Mouse (Mus musculus) c-Kit-positive CD71-positive TER-119-negative erythroid progenitor cells, embryonic 14.5 days (primary cell): ENCODE measurements around the gene Glt8d1.
A peak's percentile ranks its signal among the peaks of the same experiment; 100 is the strongest.

Source experiments
- DNase-seq: peaks from one replicate; pipeline ENCODE4 v3.0.0-alpha.2; 2013; ENCODE audit warnings: low read depth

Gene Glt8d1

GRCm38 (mm10) chr14:31001307-31002205, at the start of gene Glt8d1, which contains the start of gene Spcs1:
Glt8d1 (plus strand) TSS chr14:31001400.
Spcs1 (minus strand) TSS chr14:31001672.
- DNase-seq = no peak

- peak; percentile 10 for DNase-seq
Observed at GRCm38 (mm10) chr14:30958517-30958916, 42.7 kb upstream of the Glt8d1 start.

- DNase-seq = peak; percentile 16
Observed at GRCm38 (mm10) chr14:30959031-30959430, 42.2 kb upstream of the Glt8d1 start.

DNA sequence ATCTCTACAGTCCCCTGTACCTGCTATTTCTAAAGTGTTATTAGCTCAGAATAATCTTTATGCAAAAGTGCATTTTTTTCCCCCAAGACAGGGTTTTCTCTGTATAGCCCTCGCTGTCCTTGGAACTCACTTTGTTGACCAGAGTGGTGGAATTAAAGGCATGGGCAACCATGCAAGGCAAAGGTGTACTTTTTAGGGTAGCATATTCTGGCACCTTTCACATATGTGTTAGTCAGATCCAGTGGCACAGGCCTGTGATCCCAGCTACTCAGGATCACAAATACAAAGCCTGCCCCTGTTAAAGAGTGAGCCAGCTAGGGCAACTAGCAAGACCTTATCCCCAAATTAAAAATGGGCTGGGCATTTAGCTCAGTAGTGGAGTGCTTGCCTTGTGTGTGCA, 40.8 kb upstream of the Glt8d1 start:
- no peak for DNase-seq

GRCm38 (mm10) chr14:30974204-30974603, 27.0 kb upstream of the Glt8d1 start:
- no peak for DNase-seq

- DNase-seq = no peak
Observed at GRCm38 (mm10) chr14:30976222-30976621, 25.0 kb upstream of the Glt8d1 start.

DNA sequence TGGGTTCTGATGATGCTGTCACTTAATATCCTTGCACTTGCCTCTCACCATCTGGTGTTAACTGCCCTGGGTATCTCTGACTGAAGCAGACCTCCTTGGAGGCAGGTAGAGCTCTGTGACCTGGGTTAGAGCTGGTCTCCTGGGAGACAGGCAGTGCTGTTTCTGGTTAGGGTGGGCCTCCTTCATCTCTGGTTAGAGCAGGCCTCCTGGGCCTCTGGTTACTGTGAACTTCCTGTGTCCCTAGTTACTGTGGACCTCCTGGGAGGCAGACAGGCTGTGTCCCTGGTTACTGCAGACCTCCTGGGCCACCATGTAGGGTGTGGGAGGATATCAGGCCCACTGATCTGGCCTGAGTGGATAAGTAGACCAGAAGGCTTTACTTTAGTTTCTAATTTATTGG, 4.8 kb upstream of the Glt8d1 start:
- no peak for DNase-seq

DNA sequence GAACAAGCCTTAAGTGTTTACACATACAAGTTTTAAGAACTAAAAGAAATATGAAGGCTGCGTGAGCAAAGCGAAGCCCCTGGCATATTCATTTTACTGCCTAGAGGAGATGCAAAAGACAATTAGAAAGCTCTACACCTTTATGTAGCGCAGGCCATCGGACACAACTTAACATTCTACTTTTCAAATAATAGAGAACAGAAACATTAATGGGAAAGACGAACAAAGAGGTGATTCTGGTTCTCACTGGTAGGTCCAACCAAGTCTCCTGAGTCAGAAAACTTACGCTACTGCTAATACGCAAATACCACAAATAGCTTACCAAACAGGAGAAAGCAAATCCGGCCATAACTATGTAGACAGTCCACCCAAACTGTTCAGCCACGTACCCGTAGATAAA, 844 bp upstream of the Glt8d1 start:
- DNase-seq = no peak

DNA sequence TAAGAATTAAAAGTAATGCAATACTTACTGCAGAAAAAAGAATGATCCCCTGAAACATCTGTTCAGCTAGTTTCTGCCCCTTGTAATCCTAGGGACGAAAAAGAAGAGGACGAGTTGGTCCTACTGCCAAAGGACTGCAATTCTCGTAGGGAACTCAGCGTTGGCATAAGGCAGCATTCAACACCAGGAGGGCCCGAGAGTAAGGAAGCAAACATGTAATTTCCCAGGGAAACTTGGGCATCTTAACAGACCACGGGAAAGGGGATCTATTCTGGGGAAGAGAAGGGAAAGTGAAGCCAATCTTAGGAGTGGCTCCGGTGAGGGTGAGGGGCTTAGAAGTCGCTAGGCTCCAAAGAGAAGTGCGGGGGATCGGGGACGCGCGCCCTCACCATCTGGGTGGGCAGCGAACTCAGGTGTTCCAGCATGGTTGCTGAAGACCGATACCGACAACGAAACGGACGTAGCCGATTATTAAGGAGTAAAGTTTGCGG, 339 bp upstream of the Glt8d1 start:
- no peak for DNase-seq

DNA sequence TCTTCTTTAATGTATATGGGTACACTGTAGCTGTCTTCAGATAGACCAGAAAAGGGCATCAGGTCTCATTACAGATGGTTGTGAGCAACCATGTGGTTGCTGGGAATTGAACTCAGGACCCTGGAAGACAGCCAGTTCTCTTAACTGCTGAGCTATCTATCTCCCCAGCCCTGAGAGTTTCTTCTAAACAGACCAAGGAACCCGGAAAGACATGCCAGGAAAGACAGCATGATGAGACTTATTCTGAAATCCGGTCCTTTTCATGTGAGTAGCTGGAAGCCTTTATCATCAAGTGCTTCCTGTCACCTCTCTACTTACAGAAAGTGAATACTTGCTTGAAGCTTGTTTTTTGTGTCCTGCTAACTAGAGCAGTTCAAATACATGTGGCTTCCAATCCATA, 3.3 kb downstream of the Glt8d1 start:
- no peak for DNase-seq

DNA sequence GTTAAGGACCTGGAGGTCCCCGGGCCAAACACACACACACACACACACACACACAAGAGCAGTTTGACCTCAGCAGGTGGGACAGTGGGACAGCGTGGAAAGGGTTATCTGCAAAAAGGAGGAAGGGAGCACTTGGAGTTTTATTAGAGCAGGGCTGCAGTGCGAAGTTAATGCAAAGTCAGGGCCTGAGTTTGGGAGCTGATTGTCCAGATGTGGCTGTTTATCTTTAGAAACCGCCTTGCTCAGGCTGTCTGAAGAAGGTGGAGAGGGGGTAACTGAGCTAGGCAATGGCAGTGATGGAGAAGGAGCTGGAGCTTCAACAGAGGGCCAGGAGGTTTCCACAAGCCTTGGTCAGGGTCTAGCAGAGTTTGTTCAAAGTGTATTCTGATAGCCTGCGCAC, 5.6 kb downstream of the Glt8d1 start:
- no peak for DNase-seq

- DNase-seq = no peak
Observed at GRCm38 (mm10) chr14:31011588-31011987, 10.4 kb downstream of the Glt8d1 start.

DNA sequence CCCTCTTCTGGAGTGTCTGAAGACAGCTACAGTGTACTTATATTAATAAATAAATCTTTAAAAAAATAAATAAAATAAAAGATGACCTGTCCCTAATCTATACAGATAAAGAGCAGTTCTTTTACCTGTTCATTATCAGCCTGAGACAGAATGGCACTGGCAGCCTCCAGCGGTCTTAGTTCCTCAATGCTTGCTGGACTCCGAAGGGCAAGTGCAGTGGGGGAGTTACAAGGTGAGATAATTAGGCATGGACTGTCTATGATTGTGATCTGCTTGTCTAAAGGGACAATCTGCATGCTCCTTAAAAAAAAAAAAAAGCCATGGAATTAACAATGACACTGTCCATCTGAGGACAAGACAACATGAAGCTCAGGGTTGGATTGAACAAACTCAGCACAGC, 12.7 kb downstream of the Glt8d1 start:
- DNase-seq = no peak

GRCm38 (mm10) chr14:31016063-31016462, 14.9 kb downstream of the Glt8d1 start:
- DNase-seq = no peak

DNA sequence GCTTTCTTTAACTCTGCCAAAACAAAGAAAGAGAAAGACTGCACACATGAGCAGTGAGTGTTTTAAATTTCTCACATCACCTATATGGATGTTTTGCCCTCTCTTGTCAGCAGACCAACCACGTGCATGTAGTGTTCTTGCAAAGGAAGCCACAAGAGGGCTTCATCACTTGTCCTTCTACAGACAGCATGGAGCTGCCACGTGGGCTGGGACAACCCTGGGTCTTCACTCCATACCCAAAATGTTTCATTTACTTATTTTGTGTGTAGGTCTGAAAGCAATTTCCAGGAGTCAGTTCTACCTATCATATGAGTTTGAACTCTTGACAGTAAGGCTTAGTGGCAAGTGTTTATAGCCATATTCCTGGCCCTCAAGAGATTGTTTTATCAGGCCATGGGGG, 16.7 kb downstream of the Glt8d1 start:
- DNase-seq = no peak

DNA sequence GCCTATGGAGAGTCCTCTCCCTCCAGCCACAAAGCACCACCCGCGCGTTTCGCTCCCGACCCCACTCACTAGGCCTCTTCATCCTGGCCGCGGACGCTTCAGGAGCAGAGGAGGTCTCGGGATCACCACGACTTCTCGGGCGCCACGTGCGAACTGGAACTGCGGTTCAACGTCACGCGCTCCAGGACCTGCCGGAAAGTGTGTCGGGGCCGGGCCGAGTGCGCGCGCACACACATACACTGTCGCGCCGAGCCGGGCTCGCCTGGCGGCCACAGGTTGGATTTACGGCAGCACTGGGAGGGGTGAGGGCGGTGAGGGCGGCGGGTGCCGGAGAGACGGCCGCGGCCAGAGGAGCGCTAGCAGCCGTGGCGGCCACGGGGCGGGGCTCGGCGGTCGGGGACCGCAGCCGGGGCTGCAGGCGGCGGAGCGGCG, 17.7 kb downstream of the Glt8d1 start, which contains the start of the genes Pbrm1 and Gnl3:
Pbrm1 (plus strand) TSS at position 279 of the 432 bp plus-strand sequence.
Gnl3 (minus strand) TSS at position 293 of the 432 bp plus-strand sequence.
- DNase-seq = peak; percentile 89

DNA sequence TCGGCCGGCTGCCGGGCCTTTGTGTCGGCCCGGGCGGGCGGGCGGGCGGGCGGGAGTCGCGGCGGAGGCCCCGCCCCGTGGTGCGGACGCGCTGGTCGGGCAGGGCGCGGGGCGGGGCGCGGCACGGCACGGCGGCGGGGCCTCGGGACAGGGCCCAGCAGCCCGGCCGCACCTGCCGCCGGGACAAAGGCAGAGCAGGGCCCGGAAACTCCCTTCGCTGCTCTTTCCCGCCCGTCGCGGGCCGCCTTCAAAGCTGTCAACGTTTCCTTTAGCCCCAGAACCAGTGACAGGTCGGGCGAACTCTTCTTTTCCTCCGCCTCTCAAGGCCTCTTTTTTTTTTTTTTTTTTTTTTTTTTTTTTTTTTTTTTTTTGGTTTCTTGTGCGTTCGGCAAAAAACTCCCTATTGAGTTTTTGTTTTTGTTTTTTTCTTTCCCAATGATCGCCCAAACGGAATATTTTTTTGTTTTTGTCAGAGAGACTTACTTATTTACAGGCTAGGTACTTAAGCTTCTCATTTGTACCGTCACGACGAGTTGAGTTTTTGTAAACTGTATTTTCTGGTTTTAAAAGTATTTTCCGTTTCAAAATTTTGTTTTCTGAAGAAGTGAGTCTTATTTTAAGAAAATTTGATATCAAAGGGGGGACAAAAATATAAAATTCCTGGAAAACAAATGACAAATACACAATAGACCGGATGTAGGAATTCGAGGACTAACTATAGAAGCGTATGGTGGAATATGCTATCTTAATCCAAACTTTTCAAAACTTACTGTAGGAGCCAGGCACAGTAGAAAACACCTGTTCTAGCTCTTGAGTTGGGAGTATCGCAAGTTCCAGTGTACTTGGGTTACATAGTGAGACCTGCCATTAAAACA, 18.4 kb downstream of the Glt8d1 start:
- peak; percentile 77 for DNase-seq

DNA sequence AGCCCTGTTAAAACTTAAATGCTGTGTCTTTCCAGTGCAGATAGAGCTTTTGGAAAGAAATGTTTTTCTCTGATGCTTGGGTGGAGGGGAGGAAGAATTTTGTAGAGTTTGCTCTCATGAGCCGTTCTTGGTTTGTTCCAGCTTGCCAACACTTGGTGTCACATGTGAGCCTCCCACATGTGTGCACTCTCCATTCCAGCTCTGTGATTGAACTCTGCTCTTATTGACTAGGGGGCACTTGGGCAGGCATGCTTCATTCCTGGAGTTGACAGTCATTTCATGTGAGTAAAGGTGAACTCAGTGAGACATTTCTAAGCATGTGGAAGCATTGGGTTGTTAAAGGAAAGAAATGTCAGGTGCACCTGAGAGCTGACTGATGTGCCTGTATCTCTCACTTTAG, 21.4 kb downstream of the Glt8d1 start:
- no peak for DNase-seq

DNA sequence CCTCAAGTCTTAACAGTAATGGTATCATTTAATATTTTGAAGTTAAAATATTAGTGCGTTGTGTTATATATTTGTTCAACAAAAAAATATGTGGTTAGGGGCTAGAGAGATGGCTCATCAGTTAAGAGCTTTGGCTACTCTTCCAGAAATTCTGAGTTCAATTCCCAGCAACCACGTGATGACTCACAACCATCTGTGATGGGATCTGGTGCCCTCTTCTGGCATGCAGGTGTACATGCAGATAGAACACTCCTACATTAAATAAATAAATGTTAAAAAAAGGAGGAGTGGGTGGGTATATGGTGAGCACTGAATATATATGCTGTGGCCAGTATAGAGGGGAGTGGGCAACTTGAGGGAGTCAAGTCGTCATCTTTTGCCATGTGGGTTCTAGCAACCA, 24.6 kb downstream of the Glt8d1 start:
- DNase-seq = no peak

DNA sequence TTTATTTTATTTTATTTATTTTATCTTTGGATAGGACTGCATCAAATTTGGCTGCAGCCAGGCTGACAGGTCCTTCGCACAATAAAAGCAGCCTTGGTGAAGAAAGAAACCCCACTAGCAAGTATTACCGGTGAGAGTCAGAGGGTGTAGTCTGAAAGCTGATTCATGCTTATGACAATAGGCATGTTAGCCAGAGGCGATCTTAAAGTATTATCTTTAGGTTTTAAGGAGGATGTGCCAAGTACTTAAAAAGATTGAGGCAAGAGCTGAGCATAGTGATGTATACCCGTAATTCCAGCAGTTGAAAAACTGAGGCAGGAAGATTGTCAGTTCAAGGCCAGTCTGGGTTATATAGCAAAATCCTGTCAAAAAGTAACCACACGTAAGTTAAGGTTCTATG, 44.1 kb downstream of the Glt8d1 start:
- DNase-seq = peak; percentile 25

DNA sequence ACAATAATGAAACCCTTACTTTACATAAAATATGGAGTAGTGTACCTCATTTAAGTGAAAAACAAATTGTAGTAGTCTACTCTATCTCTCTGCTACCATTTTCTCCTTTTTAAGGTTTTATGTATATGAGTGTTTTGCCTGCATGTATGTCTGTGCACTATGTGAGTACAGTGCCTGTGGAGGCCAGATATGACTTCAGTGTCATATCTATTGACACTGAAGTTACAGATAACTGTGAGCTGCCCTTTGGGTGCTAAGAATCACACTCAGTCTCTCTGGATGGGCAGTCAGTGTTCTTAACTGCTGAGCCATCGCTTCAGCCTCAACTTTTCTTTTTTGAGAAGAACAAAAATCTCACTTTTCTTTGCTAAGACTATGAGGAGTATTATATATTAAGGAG, 44.6 kb downstream of the Glt8d1 start:
- DNase-seq = peak; percentile 76
